Mouse (Mus musculus) liver, postnatal 0 days (tissue): ENCODE measurements around the gene Acsbg1.

Experiments
- CTCF ChIP-seq: sonication (generic); IDR thresholded peaks from 2 replicates; pipeline ENCODE4 v1.5.1; 2016; ENCODE audit warnings: antibody characterized with exemption, low read depth
- EP300 ChIP-seq: IDR thresholded peaks from 2 replicates; pipeline ENCODE4 v1.6.1; 2016; ENCODE audit warnings: antibody characterized with exemption, low read depth, mild to moderate bottlenecking

DNA sequence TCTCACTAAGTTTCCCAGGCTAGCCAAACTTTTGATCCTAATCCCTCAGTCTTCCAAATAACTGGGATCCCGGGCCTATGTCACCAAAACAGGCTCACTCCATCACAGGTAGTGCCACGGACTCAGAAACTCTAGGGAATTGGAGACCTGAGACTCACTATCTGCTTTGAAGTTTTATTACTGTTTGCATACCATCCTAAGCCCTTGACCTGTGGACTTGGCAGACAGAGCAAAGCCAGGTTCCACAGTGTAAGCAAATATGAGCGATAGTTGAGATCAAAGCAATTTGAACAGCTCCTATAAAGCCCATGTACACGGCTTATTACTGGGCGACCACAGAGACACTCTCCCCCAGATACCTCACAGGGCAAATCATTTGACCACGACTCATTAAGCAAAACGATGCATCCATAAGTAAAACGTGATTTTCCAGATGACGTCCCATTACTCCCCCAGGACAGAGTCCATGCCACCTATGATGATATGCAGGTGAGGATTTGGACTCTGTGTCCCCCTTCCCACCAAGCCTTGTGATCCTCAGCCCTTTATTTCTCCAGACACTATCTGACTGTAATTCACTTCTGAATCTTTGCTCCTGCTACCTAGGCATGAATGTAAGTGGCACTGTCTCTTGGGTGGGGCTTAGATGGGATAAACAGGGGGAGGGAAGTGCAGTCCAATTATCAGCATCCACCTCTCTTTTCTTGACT lies 90.4 kb downstream of the Acsbg1 start:
- no peak for TF ChIP-seq CTCF
- 0 out of 2 replicates have a peak, but pooled peaks have one; percentile 17 for TF ChIP-seq EP300
